Mouse (Mus musculus) erythroid progenitor cell, adult 5-6 weeks (primary cell): ENCODE measurements around the gene Tex36. TPM values are rescaled to one million over a fixed set of nuclear protein-coding genes. Genes with fewer than 3 reads are reported as not detected.

ENCODE experiments used
- ATAC-seq: replicated peaks from 2 replicates; pipeline ENCODE4 v1.8.0; 2016; ENCODE audit warnings: moderate number of reproducible peaks, mild to moderate bottlenecking, moderate TSS enrichment, inconsistent platforms; ENCODE audit not compliant: poor library complexity, low FRiP score, severe bottlenecking
- total RNA-seq, 2 experiments: library from RNA; stranded (forward) in 1 of 2; stranded (reverse) in 1 of 2; fragments of 150-400 nt in 1 of 2; fragments of 186-747, 209-891 nt in 1 of 2; gene quantifications; 2 replicates each; pipeline versions ENCODE4 v1.2.3 to v1.2.4; 2015 to 2017; ENCODE audit warnings: low replicate concordance in 2 of 2

Gene Tex36
- total RNA-seq, 2 experiments from 2014 or later: not detected

DNA sequence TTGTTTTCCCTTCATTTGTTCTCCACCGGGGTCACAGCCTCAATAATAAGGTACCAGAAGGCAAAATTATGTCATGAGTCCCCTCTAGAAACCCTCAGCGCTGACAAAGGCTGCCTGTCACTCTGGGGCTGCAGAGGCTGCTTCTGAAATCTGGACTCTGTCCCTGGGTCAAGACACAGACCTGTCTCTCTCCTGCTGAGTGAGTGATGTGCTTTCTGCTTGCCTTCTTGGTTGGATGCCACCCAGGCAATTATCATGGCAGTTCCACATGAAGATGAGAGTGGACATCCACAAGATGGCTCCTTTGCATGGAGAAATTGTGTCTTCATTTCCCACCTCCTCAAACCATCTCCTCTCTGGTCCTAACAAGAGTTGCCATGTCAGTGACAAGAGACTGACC is 1.2 kb upstream of the Tex36 start:
- ATAC-seq: no peak

DNA sequence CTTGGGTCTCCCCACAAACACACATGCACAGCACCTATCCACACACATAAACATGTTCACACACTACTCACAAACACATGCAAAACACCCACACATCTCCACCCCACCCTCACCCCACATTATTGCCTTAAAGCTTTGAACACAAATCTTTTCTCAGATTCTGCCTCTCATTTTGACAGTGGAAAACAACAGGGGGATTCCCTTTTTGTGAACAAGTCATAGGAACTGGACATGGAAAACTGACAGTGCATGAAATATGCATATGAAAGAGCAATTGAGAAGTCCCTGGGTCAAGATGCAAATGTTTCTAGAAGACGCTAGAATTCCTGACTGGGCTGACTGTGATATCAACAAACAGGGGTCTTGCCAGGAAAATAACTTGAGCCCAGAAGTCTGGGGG is 1.4 kb downstream of the Tex36 start:
- ATAC-seq: no peak

DNA sequence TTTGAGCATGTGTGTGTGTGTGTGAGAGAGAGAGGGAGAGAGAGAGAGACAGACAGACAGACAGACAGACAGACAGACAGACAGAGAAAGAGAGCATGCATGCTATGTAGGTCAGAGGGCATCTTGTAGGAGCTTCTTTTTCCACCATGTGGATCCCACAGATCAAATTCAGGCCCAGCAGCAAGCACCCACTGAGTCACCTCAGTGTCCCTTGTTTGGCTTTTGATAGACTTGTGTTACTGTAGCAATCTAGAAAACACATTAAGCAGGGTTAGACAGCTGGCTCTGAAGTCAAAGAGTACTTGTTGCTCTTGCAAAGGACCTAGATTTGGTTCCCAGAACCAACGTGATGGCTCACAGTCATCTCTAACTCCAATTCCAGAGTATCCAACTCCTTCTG is 10.2 kb downstream of the Tex36 start:
- no peak for ATAC-seq

DNA sequence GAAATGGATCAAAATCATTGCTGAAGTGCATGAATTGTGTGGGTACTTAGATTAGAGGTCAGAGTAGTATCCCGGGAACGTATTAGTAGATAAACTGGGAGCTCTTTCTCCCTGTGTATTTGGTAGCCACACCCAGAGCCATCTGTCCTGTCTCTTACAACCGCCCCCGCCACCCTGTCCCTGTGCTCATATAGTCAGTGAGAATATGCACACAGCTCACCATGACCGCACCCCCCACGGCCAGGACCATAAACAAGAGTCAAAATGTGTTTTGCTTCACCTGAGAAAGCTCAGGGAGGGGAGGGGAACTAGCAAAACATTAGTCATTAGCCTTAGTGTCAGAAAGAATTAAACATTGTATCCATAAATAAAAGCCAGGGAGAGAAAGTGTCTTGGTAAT is 18.7 kb downstream of the Tex36 start:
- ATAC-seq: no peak

DNA sequence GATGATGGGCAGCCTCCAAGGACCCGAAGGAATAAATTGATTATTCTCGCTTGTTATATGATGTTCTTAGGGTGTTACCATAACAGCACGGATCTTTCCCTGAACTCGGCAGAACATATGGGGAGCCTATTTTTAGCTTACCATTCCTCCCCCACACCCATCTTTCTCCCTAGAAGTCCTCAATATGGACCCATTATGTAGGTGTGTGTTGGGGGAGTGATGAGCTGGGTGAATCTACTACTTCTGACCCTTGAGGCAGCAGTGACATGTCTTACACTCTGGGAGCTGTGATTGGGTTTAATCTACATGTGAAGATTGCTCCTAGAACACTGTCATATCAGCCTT is 21.7 kb downstream of the Tex36 start:
- ATAC-seq: no peak

DNA sequence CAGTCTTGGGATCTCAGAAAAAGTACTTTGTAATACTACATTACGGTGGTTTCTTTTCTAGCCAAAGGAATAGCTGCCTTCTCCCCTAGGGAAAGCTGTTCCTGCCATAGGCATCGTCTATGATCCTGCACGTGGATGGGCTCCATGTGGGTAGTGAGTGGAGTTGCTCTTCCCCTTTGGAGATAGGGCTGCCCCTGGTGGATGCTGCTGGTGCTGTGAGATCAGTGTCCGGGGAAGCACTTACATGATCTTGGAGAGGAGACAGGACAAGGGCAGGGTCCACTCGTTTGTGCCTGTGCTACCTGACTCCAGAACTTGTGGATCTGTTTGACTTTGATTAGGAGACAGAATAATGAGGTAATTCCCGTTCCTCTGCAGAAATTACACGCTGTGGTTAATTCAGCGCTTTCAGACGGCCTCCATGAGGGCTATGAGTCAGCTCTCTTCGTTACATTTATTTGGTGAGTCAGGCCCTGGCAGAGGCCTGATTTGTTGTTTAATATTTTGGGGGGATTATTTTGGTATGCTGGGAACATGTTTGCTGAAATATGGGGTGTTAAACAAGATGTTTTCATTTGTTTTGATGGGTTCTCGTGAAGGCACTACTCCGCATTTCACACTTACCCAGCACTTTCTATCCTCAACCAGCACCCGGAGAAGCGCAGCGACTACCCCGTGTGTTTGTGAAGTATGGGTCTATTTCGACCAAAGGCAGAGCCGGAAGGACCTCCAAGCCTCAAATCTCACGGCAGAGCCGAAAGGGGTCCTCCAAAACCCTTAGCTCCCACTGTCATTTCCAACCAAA is 22.3 kb downstream of the Tex36 start:
- no peak for ATAC-seq

DNA sequence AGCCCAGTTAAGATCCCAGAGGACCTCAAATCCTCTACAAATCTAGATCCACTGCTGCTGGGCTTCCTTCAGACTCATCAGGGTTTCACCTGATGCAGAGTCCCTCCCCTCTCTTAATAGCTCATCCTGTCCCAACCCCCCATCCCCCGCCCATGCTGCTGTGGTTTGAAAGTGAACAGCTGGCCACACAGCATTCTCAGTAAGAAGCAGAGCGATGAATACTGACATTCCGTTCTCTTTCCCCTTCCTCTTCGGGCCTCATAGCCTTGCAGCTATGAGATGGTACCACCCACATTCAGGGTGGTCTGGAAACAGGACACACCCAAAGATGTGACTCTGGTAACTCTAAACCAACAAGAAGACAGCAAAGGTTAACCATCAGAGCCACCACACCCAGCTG is 25.1 kb downstream of the Tex36 start:
- ATAC-seq: no peak

DNA sequence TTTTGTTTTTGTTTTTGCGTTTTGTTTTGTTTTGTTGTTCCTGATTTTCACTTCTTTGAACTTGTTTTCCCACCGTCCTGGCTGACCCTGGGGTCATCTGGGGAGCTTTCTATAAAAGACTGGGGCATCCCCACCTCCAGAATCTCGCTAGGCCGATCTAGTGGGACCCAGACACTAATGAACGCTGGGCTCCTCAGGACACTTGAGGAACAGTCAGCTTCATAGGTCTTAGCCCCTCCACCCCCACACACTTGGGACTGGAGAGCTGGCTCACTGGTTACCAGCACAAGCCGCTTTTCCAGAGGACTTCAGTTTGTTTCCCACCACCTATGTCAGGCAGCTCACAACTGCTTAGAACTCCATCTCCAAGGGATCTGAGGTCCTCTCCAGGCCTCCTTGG is 25.7 kb downstream of the Tex36 start:
- no peak for ATAC-seq

DNA sequence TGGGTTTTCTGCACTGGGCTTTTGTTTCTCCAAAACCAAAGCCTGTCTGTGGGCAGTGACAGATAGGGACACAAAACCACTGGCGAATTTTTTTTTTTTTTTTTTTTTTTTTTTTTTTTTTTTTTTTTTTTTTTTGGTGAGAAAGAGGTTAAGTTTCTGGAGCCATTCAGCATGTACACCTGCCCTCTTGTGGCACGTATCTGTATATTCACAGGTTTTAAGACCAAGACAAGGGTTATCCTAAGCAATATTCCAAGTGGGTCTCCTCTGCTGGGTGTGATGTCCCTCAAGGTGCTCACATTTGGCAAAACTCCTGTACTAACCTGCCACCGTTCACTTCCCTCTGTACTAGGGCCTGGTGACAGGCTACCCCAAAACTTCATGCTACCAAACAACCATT is 30.0 kb downstream of the Tex36 start:
- no peak for ATAC-seq

DNA sequence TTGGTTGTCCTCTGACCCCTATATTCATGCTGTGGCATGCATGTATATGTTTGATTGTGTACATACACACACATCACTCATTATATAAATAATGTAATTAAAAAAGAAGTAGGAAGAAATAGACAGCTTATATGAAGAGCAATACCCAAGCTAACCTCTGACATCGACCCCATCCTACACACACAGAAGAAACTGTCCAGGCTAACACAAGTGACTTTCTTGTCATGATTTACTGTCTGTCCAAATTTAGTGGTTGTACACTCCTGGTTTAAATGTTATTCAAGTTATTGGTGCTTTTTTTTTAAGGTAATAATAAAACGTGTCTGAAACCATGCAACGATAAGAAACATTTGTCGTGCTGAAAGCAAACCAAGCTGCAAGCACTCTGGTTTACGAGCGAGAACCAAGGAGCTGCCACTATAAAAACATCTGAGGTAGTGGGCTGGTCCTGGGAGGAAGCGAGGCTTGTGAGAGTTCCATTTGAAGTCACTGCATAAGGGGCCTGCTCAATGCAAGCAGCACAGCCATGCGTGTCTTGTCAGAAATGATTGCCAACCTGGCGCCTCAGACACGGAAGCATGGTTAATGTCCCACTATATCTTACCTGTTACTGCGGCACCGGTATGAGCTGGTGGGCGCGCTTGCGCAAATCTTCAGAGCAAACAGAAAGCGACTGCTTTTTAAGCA is 32.6 kb downstream of the Tex36 start:
- ATAC-seq: no peak

DNA sequence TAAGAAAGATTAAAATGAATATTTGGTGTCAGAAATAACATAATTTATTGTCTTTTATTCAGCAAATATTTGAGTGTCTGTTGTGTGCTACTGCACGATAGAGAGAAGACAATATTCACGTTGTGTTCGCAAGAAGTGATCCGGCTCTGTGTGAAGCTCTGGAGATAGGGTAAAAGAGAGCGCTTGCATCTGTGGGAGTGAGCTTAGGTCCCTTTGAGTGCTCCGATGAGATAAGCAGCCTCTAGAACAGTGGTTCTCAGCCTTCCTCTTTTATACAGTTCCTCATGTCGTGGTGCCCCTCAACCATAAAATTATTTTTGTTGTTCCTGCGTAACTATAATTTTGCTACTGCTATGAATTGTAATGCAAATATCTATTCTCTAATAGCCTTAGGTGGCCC is 37.4 kb downstream of the Tex36 start:
- ATAC-seq: no peak

DNA sequence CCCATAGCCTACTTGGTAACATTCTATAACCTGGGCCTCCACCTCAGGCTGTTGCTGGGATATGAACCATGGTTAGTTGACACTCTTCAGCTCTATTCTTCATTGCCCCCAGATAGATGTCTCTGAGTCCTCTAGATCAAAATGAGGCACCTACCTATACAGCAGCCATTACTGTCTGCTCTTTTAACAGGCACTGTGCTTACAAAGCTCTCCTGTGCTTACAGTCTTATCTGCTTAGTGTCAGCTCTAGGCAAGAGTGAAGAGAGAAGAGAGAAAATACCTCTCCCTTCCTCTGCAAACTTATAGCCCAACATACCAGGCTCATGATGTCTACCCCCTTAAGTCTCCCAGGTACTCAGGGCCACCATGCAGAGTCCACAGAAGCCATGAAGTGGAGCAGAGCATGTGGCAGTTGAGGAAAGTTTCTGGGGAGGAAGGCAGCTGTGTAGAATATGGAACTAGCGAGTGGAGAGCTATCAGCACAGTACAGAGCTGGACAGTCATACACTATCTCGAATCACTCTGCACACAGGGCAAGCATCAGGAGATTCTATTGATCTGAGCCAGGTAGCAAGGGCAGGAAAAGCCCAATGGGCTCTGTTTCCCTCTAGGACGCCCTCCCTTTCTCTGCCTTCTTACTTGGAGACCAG is 38.7 kb downstream of the Tex36 start:
- peak; percentile 61 for ATAC-seq

DNA sequence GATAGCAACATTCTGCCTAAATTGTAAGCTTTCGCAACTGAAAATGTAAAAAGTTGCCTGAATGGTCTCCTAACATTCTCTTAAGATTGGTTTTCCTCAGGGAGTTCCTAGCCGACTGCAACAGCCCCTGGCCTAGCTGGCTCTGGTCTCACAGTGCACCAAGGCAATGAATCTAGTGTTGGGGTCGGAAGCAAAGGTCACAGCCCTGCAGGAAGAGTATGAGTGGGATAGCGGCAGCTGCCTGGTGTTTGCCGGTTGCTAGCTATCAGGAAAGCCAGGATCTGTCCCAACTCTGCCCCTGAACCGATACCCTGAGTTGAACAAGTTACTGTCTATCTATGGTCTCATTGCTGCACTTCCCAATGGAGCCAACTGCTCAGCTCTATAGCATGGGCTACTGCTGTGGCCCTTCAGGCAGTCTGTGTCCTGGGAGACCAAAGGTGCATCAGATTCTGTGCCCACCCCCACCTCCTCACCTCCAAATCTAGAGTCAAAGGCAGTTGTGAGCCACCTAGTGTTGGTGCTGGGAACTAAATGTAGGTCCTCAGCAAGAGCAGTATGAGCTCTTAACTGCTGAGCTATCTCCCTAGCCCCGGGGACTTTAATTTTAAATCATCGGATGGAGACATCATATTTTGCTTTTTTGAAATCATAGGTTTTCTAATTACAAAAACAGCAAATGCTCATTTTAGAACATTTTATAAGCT is 46.0 kb downstream of the Tex36 start:
- no peak for ATAC-seq

DNA sequence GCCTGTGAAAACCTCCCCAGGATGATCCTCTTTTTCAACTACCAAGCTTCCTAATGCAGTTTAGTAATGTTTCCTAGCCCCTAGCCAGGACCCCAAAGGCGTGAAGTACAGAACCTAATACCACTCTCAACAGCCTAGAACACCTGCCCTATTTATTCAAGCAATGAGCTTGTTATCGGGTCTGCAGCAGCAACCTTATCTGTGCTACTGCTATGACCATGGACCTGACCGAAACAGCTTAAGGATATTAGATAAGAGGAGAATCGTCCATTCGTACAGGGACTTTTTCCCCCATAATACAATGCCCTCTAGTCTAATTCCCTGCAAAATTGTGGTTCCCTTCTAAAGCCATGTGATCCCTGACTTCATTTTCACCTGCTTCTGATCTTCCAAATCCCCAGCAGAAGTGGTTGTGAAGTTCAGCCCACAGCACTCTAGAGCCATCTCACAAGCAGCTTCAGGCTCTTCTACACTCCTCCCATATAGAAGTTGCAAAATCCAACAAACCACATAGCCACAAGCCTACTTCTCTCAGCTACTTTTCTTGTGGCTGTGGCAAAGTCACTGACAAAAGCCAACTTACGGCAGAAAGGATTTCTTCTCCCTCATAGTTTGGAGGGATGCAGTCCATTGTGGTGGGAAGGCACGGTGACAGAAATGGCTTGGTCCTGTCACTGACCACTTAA is 49.5 kb downstream of the Tex36 start:
- no peak for ATAC-seq

DNA sequence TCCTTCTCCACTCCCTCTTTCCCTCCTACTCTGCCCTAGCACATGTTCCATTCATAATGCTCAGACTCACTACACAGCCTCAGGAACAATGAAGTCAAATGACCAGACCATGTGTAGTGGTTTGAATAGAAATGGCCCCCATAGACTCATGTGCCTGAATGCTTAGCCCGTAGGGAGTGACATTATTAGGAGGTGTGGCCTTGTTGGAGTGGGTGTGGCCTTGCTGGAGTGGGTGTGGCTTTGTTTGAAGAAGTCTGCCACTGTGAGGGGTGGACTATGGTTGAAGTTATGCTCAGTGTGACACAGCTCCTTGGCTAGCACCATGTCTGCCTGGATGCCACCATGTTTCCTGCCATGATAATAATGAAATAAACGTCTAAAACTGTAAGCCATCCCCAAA is 51.0 kb downstream of the Tex36 start:
- no peak for ATAC-seq

DNA sequence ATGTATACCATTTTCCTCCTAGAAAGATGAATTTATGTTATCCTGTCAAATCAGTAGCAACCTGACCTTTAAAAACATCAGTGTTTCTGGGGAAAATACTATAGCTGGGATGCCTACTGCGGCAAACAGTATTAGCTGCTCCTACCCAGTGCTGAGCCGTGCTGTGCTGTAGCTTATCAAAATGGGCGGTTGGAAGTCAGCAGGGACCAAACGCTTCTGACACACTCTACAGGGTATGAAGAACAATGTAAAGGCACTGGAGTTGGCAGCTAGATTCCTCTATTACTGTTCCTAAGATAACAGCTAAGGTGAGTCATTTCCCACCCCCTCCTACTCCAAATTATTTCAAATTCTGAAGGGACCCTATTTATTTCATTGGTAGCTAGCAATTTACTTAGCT is 53.5 kb downstream of the Tex36 start:
- no peak for ATAC-seq

DNA sequence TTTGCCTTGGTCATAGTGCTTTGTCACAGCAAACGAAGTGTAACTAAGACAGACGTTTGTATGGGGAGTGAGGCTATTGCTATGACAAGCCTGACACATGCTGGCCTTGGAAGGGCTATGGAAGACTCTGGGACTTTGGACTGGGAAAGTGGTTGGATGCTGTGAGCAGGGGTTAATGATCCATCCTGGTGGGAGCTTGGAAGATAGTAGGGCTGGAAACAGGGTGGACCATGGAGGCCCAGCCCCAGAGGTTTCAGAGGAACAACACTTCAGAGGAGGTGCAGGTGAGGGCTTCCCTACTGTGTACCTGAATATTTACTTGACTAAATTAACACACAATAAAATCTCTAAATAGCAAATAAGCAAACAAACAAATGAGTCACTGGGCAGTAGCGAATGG is 56.3 kb downstream of the Tex36 start:
- no peak for ATAC-seq

DNA sequence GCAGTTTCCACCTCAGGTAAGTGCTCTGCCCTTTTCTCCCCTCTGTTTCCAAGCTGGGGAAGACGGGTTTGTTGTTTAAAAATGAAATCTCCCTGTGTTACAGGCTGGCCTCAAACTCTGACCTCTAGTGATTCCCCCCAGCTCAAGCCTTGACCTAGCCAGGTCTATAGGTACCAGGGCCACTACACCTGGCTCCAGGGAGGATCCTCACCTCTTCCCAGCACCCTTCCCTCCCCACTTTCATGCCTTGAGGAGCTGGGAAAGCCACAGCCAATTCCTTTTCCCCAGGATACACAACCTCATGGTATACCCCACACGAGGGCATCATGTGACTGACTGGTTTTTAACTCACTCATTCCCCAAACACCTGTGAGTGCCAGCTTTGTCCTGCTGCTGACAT is 57.0 kb downstream of the Tex36 start:
- no peak for ATAC-seq

DNA sequence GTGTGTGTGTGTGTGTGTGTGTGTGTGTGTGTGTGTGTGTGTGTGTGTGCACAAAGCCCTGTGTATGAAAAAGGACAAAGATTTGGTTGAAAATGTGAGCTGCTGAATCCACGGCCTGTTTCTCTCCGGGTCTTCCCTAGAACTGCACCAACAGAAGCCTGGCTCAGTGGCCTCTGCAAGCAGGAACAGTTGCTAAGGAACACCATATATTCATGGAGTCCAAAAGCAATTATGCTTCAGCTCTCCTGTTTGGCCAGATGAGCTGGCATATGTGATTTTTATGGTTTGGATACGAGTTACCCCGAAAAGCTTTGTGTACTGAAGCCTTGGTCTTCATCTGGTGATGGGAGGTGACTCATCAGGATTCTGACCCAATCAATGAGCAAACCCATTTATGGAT is 58.8 kb downstream of the Tex36 start:
- no peak for ATAC-seq

DNA sequence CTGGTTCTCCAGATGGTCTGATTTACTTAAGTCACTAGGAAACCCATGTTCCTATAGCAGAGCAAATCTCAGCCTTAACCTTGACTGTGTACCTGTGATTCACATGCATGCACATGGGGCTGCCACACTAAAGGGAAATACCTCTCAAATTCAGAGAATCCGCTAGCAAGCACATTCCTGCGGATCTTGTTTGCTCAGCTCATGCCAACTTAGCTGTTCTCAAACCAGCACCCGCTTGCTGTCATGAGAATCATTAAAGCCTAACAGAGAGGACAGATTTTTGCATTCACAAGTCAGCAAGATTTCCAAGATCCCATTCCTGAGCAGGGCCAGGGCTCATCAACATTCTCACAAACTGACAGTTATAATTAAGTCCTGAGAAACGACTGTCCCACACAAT is 64.6 kb downstream of the Tex36 start:
- no peak for ATAC-seq
